8 mouse cellular contexts compared by ENCODE assay signal in the genomic region with DNA sequence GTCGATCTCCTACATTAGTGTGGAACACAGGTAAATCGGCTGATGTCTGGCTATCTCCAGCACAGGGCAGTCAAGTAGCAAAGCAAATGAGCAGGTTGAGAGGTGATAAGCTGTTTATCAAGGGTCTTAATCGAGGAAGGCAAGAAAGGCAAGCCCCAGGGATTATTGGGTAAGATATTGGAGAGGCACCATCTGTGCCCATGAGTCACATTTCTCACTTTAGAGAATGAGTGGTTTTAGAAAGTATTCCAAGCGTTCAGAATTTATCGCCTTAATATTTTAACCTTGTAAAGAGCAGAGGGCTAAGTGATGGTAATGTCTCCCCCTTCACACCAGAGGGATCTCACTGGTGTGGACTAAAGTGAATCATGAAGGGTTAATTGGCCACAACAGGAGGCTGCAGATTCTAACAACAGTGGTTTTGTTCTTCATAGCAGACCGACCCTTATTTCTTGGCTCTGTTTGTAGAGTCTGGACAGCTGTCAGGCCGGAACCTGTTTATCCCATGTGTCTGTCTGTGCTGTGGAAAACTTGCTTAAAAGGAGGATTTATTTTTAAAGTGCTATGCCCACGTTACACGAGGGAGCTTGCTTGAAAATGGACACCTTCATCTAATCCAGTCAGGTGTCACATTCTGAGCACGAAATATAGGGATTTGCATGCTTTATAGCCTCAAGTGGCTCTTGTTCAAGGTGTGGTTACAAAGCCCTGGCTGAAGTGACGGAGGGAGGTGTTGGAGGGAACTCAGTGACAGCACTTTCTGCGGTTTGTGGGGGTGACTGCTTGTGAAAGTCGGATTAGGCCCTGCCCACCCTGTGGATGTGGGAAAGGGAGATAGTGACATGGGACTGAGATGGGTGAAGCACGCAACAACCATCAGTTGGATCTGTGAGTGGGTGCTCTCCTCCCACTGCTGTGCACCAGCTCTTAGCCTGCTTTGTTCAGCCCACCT. TPM values are rescaled to one million over a fixed set of nuclear protein-coding genes. Genes with fewer than 3 reads are reported as not detected.
DNase-seq lines count a peak whose midpoint lies in the region; ATAC-seq and TF ChIP-seq lines count a peak whose summit lies in the region.

No protein-coding gene starts in this region.

- no peak overlapping the region; the same call in 1 of the 2 replicates for H3K4me3 ChIP-seq in left cerebral cortex, adult 2 months
- H3K4me3 ChIP-seq in hindbrain, embryonic 16.5 days (ENCODE audit: low read length) = no peak overlapping the region
- no peak overlapping the region for H3K4me3 ChIP-seq in myocyte
- no peak overlapping the region for H3K4me3 ChIP-seq in kidney, embryonic 15.5 days (replicated peaks)

- H3K27ac ChIP-seq in left cerebral cortex, adult 2 months = peak overlapping the region; percentile 66
- no peak overlapping the region; the same call in 1 of the 2 replicates for H3K27ac ChIP-seq in hindbrain, embryonic 16.5 days (ENCODE audit: low read depth, low read length)
- H3K27ac ChIP-seq in kidney, embryonic 15.5 days = no peak overlapping the region

- H3K9ac ChIP-seq in hindbrain, embryonic 16.5 days (ENCODE audit: low read depth, low read length) = no peak overlapping the region
- no peak overlapping the region for H3K9ac ChIP-seq in kidney, embryonic 15.5 days

- H3K4me2 ChIP-seq in hindbrain, embryonic 16.5 days (ENCODE audit: low read length) = no peak overlapping the region
- peak overlapping the region; percentile 78 for H3K4me2 ChIP-seq in myocyte (ENCODE audit: low read depth)
- H3K4me2 ChIP-seq in kidney, embryonic 15.5 days = no peak overlapping the region

- H3ac ChIP-seq in myocyte (ENCODE audit: control insufficient read depth, insufficient read length) = no peak overlapping the region

- ATAC-seq in hindbrain, embryonic 16.5 days = peak; percentile 75
- no peak for ATAC-seq in kidney, embryonic 15.5 days (replicated peaks; ENCODE audit: low FRiP score)

- H3K27me3 ChIP-seq in hindbrain, embryonic 16.5 days (replicated peaks; ENCODE audit: control insufficient read depth, insufficient read depth, low read length) = no peaks in the 10 kb centered on the region
- H3K27me3 ChIP-seq in myocyte (ENCODE audit: control insufficient read depth, insufficient read depth, insufficient read length) = no peaks in the 10 kb centered on the region
- H3K27me3 ChIP-seq in kidney, embryonic 15.5 days = no peaks in the 10 kb centered on the region

- no peaks in the 10 kb centered on the region for H3K9me3 ChIP-seq in hindbrain, embryonic 16.5 days (ENCODE audit: control insufficient read depth, low read length)
- H3K9me3 ChIP-seq in kidney, embryonic 15.5 days (replicated peaks) = no peaks in the 10 kb centered on the region

- intact Hi-C loops in left cerebral cortex, adult 2 months (cut with DNase I) = no loop called here

- 62% methylated on average over 14 of the region's 14 CpGs for WGBS in hindbrain, embryonic 16.5 days
- WGBS in kidney, embryonic 15.5 days = 57% methylated on average over 14 of the region's 14 CpGs

- peaks cover 71% of the 10 kb centered on the region for H3K79me2 ChIP-seq in myocyte (ENCODE audit: control insufficient read depth, insufficient read depth)

- TF ChIP-seq POLR2A in myocyte (IDR thresholded peaks at IDR 0.05; ENCODE audit: insufficient read length, low read depth) = no peak

- H3K4me1 ChIP-seq in hindbrain, embryonic 16.5 days (ENCODE audit: control insufficient read depth, insufficient read depth, low read depth, low read length) = peaks cover 15% of the 10 kb centered on the region
- H3K4me1 ChIP-seq in kidney, embryonic 15.5 days = peaks cover 20% of the 10 kb centered on the region

- no peak for TF ChIP-seq CTCF in left cerebral cortex, adult 2 months (IDR thresholded peaks at IDR 0.05)

- peak in 1 of 2 experiments; percentile 26 for DNase-seq in left cerebral cortex, adult 2 months (ENCODE audit: extremely low spot score in 1 of 2, low spot score in 2 of 2)
- DNase-seq in left cerebral cortex, adult 11 months (ENCODE audit: low spot score) = no peak
- DNase-seq in c-Kit-positive CD71-negative TER-119-negative erythroid progenitor cells, embryonic 14.5 days (ENCODE audit: low read depth) = peak; percentile 53
- no peak for DNase-seq in cerebellum, postnatal 36 days
- DNase-seq in gastrocnemius, adult 18-20 months (ENCODE audit: low spot score) = no peak

- H3K36me3 ChIP-seq in hindbrain, embryonic 16.5 days (ENCODE audit: control insufficient read depth, insufficient read depth, low read length) = no peaks in the 10 kb centered on the region
- H3K36me3 ChIP-seq in myocyte (ENCODE audit: control insufficient read depth, insufficient read depth) = no peaks in the 10 kb centered on the region
- no peaks in the 10 kb centered on the region for H3K36me3 ChIP-seq in kidney, embryonic 15.5 days

TF ChIP-seq in myocyte, 11 proteins besides CTCF, POLR2A, EP300 and RAD21:
- peak; percentile 70 for TF ChIP-seq TCF12 (IDR thresholded peaks at IDR 0.05; ENCODE audit: insufficient read depth, poor library complexity, severe bottlenecking)
- no peak for TF ChIP-seq REST (IDR thresholded peaks at IDR 0.05; ENCODE audit: insufficient read depth, insufficient read length)
- TF ChIP-seq USF1 (IDR thresholded peaks at IDR 0.05; ENCODE audit: low read depth) = no peak
- TF ChIP-seq SRF (IDR thresholded peaks at IDR 0.05; ENCODE audit: control insufficient read depth, insufficient read length, low read depth) = no peak
- no peak for TF ChIP-seq E2F4 (IDR thresholded peaks at IDR 0.05; ENCODE audit: insufficient read depth)
- no peak for TF ChIP-seq MAX (IDR thresholded peaks at IDR 0.05; ENCODE audit: low read depth)
- TF ChIP-seq TCF3 (IDR thresholded peaks at IDR 0.05; ENCODE audit: insufficient read length, low read depth) = peak; percentile 24
- peak; percentile 79 to 81 (median 79) for TF ChIP-seq MYOD1 (IDR thresholded peaks at IDR 0.05; ENCODE audit: control insufficient read depth in 1 of 3, insufficient read length in 2 of 3, low read depth in 2 of 3)
- TF ChIP-seq POLR2AphosphoS2 (IDR thresholded peaks at IDR 0.05; ENCODE audit: insufficient read length, low read depth) = no peak
- peak in 2 of 3 experiments; percentile 60 to 76 for TF ChIP-seq MYOG (IDR thresholded peaks at IDR 0.05; ENCODE audit: control insufficient read depth in 1 of 3, insufficient read depth in 1 of 3, insufficient read length in 2 of 3, low read depth in 2 of 3)
- TF ChIP-seq CEBPB (IDR thresholded peaks at IDR 0.05; ENCODE audit: insufficient read depth, poor library complexity, severe bottlenecking) = peak; percentile 74
TF ChIP-seq in myocyte: peak in this region for 5.

RNA-seq across cellular contexts. Expression of gene St3gal5, which starts 11.8 kb away (rescaled TPM):
- total RNA-seq in left cerebral cortex, adult 2 months (2021) = 100 to 1,000 TPM; 162 to 163 TPM
- 64.7 and 69.2 TPM in 2 replicates for polyA plus RNA-seq in hindbrain, embryonic 16.5 days (2015; fragmentation: Nextera tagmentation; extraction: Ambion mirVana)
- 94.5 TPM for polyA plus RNA-seq in myocyte (2012; fragmentation: generic; extraction: Trizol)
- total RNA-seq in gastrocnemius, adult 18-20 months (2021) = 10 to 100 TPM; 58.1 to 85.3 TPM
- polyA plus RNA-seq in kidney, embryonic 15.5 days (2015; fragmentation: Nextera tagmentation; extraction: Ambion mirVana) = 35.2 and 36.3 TPM in 2 replicates
